Mouse (Mus musculus) embryonic facial prominence, embryonic 14.5 days (tissue): ENCODE measurements around the gene G6pc2. TPM values are rescaled to one million over a fixed set of nuclear protein-coding genes. Genes with fewer than 3 reads are reported as not detected.
A peak's percentile ranks its signal among the peaks of the same experiment; 100 is the strongest.

Experiments
- ATAC-seq: fragments of 200-750 bp; cut with Nextera tagmentation; 2 replicates; pipeline ENCODE4 v1.8.0; 2017; ENCODE audit warnings: low read depth, moderate number of reproducible peaks, moderate TSS enrichment
- DNase-seq: peaks from one replicate; pipeline ENCODE4 v3.0.0-alpha.2; 2015; ENCODE audit warnings: low spot score
- H3K27ac ChIP-seq: fragments of 300-500 bp; sonication (generic); replicated peaks from 2 replicates; pipeline ENCODE4 v1.5.1; 2014; ENCODE audit warnings: low read depth, mild to moderate bottlenecking, low read length, moderate library complexity
- H3K27me3 ChIP-seq: fragments of 300-500 bp; sonication (generic); replicated peaks from 2 replicates; pipeline ENCODE4 v1.6.1; 2014; ENCODE audit warnings: low read length; ENCODE audit not compliant: control insufficient read depth, insufficient read depth
- H3K36me3 ChIP-seq: fragments of 300-500 bp; sonication (generic); 2 replicates; pipeline ENCODE4 v1.6.1; 2014; ENCODE audit warnings: low read length, mixed read lengths; ENCODE audit not compliant: control insufficient read depth, insufficient read depth
- H3K4me1 ChIP-seq: fragments of 300-500 bp; sonication (generic); 2 replicates; pipeline ENCODE4 v1.6.1; 2014; ENCODE audit warnings: antibody characterized with exemption, low read length; ENCODE audit not compliant: control insufficient read depth, insufficient read depth
- H3K4me2 ChIP-seq: fragments of 300-500 bp; sonication (generic); 2 replicates; pipeline ENCODE4 v1.6.1; 2014; ENCODE audit warnings: low read depth, mild to moderate bottlenecking, low read length, moderate library complexity, mixed read lengths
- H3K4me3 ChIP-seq: fragments of 300-500 bp; sonication (generic); 2 replicates; pipeline ENCODE4 v1.5.1; 2014; ENCODE audit warnings: low read depth, mild to moderate bottlenecking, low read length
- H3K9ac ChIP-seq: fragments of 300-500 bp; sonication (generic); 2 replicates; pipeline ENCODE4 v1.6.1; 2014; ENCODE audit warnings: low read depth, mild to moderate bottlenecking, low read length, moderate library complexity, mixed read lengths
- H3K9me3 ChIP-seq: fragments of 300-500 bp; sonication (generic); 2 replicates; pipeline ENCODE4 v1.6.1; 2016; ENCODE audit warnings: low read length; ENCODE audit not compliant: control insufficient read depth
- WGBS: fragments of 180-500 bp; shearing (Covaris S2); extraction: QIAGEN DNeasy Blood & Tissue Kit; methylation state at CpG from one replicate; pipeline ENCODE4 v1.1.7; 2014; 5-methylcytosine and 5-hydroxymethylcytosine counted together
- polyA plus RNA-seq: library from polyadenylated mRNA; unstranded; fragments of >200 nt; fragmentation: Nextera tagmentation; extraction: Ambion mirVana; gene quantifications from 2 replicates; pipeline ENCODE4 v1.2.1, GENCODE M21; 2014

Gene G6pc2
- polyA plus RNA-seq, 1 experiment from 2014 or later, result not detected

DNA sequence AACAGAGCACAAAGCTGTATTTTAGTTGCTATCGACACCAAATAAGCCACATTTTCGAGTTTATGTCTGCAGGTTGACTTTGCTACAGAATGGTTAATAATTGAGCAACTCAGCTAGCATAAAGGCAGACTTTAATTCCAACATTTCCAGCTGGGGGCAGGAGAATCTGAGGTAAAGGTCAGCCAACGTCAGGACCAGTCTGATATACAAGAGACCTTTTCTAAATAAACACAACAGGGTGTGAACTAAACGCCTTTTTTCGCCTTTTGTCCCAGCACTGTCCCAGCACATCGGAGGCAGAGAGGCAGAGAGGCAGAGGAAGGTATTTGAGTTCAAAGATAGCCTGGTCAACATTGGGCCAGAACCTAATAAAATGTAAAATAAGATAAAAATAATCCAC lies 5.7 kb upstream of the G6pc2 start:
- H3K4me2 ChIP-seq, result peak overlapping the region; percentile 77
- peak overlapping the region; percentile 89 for H3K4me3 ChIP-seq
- no peaks in the 10 kb centered on the region for H3K9me3 ChIP-seq
- 22% methylated on average over 6 of the region's 6 CpGs for WGBS
- no peak overlapping the region for H3K27ac ChIP-seq
- H3K4me1 ChIP-seq, result peaks cover 14% of the 10 kb centered on the region; the same call in 1 of the 2 replicates
- no peaks in the 10 kb centered on the region for H3K27me3 ChIP-seq
- peak overlapping the region; percentile 85 for H3K9ac ChIP-seq
- DNase-seq (no peak), ATAC-seq (no peak)
- H3K36me3 ChIP-seq, result peaks cover 22% of the 10 kb centered on the region

DNA sequence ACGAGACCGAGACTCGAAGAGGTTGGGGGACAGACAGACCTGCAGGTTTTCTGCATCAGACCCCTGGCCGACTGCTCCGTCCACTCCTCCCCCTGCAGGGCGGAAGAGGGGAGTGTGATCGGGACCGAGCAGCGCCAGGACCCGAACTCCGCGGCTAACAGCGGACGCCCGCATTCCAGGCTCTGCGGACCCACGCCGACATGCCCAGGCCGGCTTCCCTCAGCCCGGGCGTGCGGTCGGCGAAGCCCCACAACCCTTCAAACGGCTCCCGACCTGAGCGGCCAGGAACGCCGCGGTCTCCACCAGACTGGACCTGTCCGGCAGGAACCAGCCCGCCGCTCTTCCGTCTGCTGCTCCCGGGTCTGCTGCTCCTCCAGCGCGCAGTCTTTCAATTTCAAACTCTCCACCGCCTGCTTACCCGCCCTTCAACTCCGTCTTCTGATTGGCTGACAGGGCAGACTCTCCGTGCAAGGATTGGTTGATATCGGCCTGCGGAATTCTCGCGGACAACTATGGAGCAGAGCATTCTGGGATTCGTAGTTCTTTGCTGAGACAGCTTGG lies 5.0 kb upstream of the G6pc2 start, which contains the start of gene Spc25:
Gene Spc25 (minus strand): TSS at position 404 of the 561 bp plus-strand sequence.
- no peaks in the 10 kb centered on the region for H3K9me3 ChIP-seq
- H3K27ac ChIP-seq, result peak within 1 kb of the TSS; percentile 55; the same call in 1 of the 2 replicates
- peaks cover 20% of the 10 kb centered on the region for H3K36me3 ChIP-seq
- ATAC-seq (peak; percentile 99), DNase-seq (peak; percentile 98)
- H3K9ac ChIP-seq, result peak within 1 kb of the TSS; percentile 85
- peaks cover 14% of the 10 kb centered on the region; the same call in 1 of the 2 replicates for H3K4me1 ChIP-seq
- under 1% methylated on average over 31 of the region's 46 CpGs for WGBS
- no peaks in the 10 kb centered on the region for H3K27me3 ChIP-seq
- peak within 1 kb of the TSS; percentile 89 for H3K4me3 ChIP-seq
- peak within 1 kb of the TSS; percentile 77 for H3K4me2 ChIP-seq

DNA sequence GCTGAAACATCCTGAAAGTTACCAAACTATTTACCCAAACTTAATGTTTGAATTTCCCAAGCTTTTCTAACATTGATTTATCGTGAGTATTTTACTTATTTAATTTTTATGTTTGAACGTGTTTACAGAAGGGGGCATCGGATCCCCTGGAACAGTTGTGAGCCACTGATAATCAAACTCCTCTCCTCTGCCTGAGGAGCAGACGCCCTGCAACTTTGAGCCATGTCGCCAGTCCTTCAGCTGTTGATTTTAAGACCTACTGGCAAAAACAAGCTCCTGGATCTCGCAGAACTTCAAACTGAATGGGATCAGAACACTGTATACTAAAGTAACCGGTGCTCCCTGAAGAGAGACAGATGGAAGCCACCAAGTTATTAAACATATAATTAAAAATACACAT lies 4.3 kb upstream of the G6pc2 start:
- 18% methylated on average over 7 of the region's 7 CpGs for WGBS
- ATAC-seq (no peak), DNase-seq (peak; percentile 13)
- H3K4me3 ChIP-seq, result peak overlapping the region; percentile 89
- peaks cover 14% of the 10 kb centered on the region for H3K36me3 ChIP-seq
- H3K4me2 ChIP-seq, result peak overlapping the region; percentile 52
- no peaks in the 10 kb centered on the region for H3K27me3 ChIP-seq
- H3K4me1 ChIP-seq, result peaks cover 14% of the 10 kb centered on the region; the same call in 1 of the 2 replicates
- H3K27ac ChIP-seq, result no peak overlapping the region
- peak overlapping the region; percentile 51 for H3K9ac ChIP-seq
- no peaks in the 10 kb centered on the region for H3K9me3 ChIP-seq

DNA sequence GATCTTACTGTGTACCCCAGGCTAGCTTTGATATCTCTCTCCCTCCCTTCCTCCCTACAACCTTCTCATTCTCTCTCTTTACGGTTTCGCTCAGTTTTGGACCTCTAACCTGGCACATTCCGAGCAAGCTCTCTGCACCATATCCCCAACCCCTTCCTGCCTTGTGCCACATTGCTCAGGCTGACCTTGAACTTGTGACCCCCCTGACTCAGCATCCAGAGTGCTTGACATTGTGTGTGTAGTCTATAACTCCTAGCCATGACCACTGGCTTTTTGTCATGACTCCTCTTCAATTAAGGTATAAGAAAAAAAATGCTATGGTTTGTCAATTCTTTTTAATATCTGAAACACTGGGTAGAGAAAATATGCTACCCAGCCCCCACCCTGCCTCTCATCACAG lies 1.2 kb upstream of the G6pc2 start:
- 86% methylated on average over 3 of the region's 3 CpGs for WGBS
- Histone ChIP-seq H3K4me3 (no peak overlapping the region), H3K9me3 (no peaks in the 10 kb centered on the region), H3K9ac (no peak overlapping the region), H3K4me1 (peaks cover 12% of the 10 kb centered on the region; the same call in 1 of the 2 replicates), H3K36me3 (no peaks in the 10 kb centered on the region), H3K4me2 (no peak overlapping the region), H3K27ac (no peak overlapping the region), H3K27me3 (no peaks in the 10 kb centered on the region)
- no peak for ATAC-seq
- no peak for DNase-seq

DNA sequence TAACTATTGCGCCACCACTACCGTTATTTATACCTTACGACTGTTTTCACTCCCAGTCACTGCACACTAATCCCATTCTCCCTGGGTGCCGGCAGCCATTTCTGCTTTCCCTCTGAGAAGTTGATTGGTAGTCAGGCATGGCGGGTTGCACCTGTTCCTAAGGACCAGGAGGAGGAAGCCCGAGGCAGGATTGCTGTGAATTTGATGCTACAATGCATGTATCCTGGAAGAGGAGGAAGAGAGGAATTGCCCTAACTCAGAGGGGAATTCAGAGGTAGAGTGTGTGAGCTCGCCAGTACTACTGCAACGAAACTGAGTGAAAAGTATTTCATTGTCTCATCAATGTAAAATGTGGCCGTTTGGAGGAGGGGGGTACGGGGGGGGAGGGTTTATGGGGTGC lies 1.8 kb downstream of the G6pc2 start:
- DNase-seq (no peak), ATAC-seq (no peak)
- Histone ChIP-seq H3K36me3 (no peaks in the 10 kb centered on the region), H3K4me2 (no peak overlapping the region), H3K27me3 (no peaks in the 10 kb centered on the region), H3K9me3 (no peaks in the 10 kb centered on the region), H3K4me1 (no peaks in the 10 kb centered on the region), H3K27ac (no peak overlapping the region), H3K9ac (no peak overlapping the region), H3K4me3 (no peak overlapping the region)
- 73% methylated on average over 10 of the region's 10 CpGs for WGBS

DNA sequence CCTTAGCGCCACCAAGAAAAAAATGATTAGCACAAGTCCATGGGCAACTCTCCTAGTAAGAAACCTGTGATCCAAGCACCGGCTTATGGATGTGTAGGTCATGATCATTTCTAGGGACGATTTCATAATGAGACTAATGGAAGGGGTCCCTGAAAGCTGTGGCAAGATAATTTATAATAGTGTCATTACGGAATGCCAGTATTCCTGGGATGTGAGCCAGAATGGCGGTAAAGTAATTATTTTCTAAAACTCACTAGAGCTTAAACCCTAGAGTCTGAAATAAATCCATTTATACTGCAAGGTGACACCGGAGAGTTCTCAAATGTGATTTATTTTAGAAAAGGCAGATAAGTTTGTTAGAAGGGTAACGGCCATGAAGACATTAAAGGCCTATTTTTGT lies 4.4 kb downstream of the G6pc2 start:
- Histone ChIP-seq H3K4me3 (no peak overlapping the region), H3K27ac (no peak overlapping the region), H3K4me1 (no peaks in the 10 kb centered on the region), H3K9ac (no peak overlapping the region), H3K4me2 (no peak overlapping the region), H3K36me3 (no peaks in the 10 kb centered on the region), H3K9me3 (no peaks in the 10 kb centered on the region), H3K27me3 (no peaks in the 10 kb centered on the region)
- ATAC-seq, result no peak
- peak; percentile 34 for DNase-seq
- 68% methylated on average over 7 of the region's 7 CpGs for WGBS

DNA sequence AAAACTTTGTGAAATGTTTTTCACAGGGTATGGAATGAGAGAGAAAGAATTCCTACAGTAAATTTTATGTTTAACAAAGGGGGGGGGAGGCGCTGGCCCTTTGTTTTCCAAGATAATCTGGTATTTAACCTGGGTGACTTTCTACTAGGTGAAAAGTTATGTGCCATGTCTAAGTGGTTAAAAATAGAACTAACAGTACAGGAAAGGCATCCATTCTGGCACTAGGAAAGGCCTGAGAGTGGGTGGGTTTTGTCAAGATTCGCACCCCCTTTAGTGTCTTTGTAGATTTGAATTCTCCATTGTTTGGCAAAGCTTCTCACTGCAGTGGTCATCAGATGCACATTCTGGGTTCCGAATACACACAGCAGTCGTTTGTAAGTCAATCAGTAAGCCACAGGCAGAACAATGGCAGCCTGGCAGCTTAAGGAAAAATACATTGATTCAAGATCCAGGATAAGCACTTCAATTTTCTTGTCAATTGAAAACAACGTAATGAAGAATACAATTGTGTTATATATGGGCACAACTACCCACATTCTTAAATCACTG lies 11.1 kb downstream of the G6pc2 start:
- no peak for ATAC-seq
- no peaks in the 10 kb centered on the region for H3K36me3 ChIP-seq
- WGBS, result 51% methylated on average over 5 of the region's 5 CpGs

DNA sequence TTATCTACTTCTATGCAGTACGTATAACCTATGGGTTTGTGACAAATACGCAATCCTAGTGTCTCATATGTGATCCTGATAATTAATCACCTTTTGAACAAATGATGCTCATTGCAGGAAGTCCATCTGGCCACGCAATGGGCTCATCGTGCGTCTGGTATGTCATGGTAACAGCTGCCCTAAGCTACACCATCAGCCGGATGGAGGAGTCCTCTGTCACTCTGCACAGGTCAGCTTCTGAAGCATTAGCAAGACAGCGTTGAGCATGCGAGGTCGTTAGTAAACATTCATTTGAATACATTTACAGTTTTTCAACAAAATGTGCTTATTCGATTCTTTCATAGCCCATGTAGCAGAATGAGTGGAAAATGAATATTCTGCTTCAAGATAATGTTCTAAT lies 11.9 kb downstream of the G6pc2 start:
- Histone ChIP-seq H3K4me3 (no peak overlapping the region), H3K36me3 (no peaks in the 10 kb centered on the region), H3K4me1 (no peaks in the 10 kb centered on the region), H3K27ac (no peak overlapping the region), H3K9ac (no peak overlapping the region), H3K9me3 (no peaks in the 10 kb centered on the region), H3K27me3 (no peaks in the 10 kb centered on the region), H3K4me2 (no peak overlapping the region)
- DNase-seq (no peak), ATAC-seq (no peak)
- WGBS, result 84% methylated on average over 10 of the region's 10 CpGs

More for the DNA sequence above, 11.1 kb downstream of the G6pc2 start:
- Histone ChIP-seq H3K4me3 (no peak overlapping the region), H3K9ac (no peak overlapping the region), H3K27ac (no peak overlapping the region), H3K4me2 (no peak overlapping the region), H3K27me3 (no peaks in the 10 kb centered on the region), H3K4me1 (no peaks in the 10 kb centered on the region), H3K9me3 (no peaks in the 10 kb centered on the region)
- no peak for DNase-seq

DNA sequence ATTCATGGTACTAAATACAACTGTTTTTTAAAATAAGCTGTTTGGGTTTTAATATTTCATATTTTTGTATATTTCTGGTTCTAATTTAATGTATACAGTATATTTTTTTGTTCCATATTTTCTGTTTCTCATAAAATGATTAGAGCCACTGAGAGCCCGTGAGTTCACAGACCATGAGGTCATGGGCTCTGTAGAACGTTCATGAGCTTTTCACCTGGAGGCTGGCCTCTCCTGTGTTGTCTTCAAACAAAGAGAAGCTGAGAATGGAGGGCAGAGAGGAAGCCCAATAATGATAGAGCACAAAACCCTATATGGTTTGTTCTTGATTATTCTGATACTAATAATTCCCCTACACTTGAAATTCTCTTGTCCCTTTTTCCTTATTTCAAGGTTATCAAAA lies 13.9 kb downstream of the G6pc2 start:
- no peaks in the 10 kb centered on the region for H3K9me3 ChIP-seq
- WGBS, result 47% methylated on average over 2 of the region's 2 CpGs
- no peak overlapping the region for H3K27ac ChIP-seq

More for the DNA sequence above, 13.9 kb downstream of the G6pc2 start:
- H3K36me3 ChIP-seq, result no peaks in the 10 kb centered on the region
- no peaks in the 10 kb centered on the region for H3K27me3 ChIP-seq
- H3K4me1 ChIP-seq, result no peaks in the 10 kb centered on the region
- no peak overlapping the region for H3K9ac ChIP-seq
- H3K4me3 ChIP-seq, result no peak overlapping the region
- no peak for DNase-seq
- no peak for ATAC-seq
- no peak overlapping the region for H3K4me2 ChIP-seq
